In genomic region chr3:79957752-79958151, GRCm38 (mm10) we compare ENCODE assay signal across 14 mouse cellular contexts.
"Had no signal": no experiment of that assay in that cellular context is flagged by ENCODE, and none has a peak within 500 bp of the region (broad histone marks: within the 10 kb centered on the region; RNA-seq: fewer than 3 reads in every experiment).

No protein-coding gene starts in this region.

- ATAC-seq: liver, embryonic 12.5 days had no signal

- H3K4me1 ChIP-seq: limb, embryonic 15.5 days; liver, embryonic 12.5 days; neural tube, embryonic 12.5 days had no signal

- H3K27ac ChIP-seq: kidney, postnatal 0 days; limb, embryonic 15.5 days; liver, embryonic 12.5 days; lung, embryonic 15.5 days; midbrain, embryonic 10.5 days; neural tube, embryonic 12.5 days; stomach, postnatal 0 days had no signal

- H3K36me3 ChIP-seq: limb, embryonic 15.5 days; liver, embryonic 12.5 days; lung, embryonic 15.5 days; midbrain, embryonic 10.5 days; neural tube, embryonic 12.5 days had no signal

- H3K9ac ChIP-seq: limb, embryonic 15.5 days; liver, embryonic 12.5 days; lung, embryonic 15.5 days; neural tube, embryonic 12.5 days had no signal

- DNase-seq: kidney, adult 8-10 months; kidney, postnatal 36 days; lung, postnatal 36 days; midbrain, embryonic 14.5 days; thymus, adult 18-20 months; thymus, postnatal 14 days had no signal

- H3K27me3 ChIP-seq: limb, embryonic 15.5 days; liver, embryonic 12.5 days; lung, embryonic 15.5 days; neural tube, embryonic 12.5 days had no signal

- H3K9me3 ChIP-seq: limb, embryonic 15.5 days; liver, embryonic 12.5 days; lung, embryonic 15.5 days; midbrain, embryonic 10.5 days; neural tube, embryonic 12.5 days had no signal

- H3K4me2 ChIP-seq: limb, embryonic 15.5 days; liver, embryonic 12.5 days; lung, embryonic 15.5 days; neural tube, embryonic 12.5 days had no signal

- H3K4me3 ChIP-seq: limb, embryonic 15.5 days; liver, embryonic 12.5 days; lung, embryonic 15.5 days; midbrain, embryonic 10.5 days; myocyte; neural tube, embryonic 12.5 days had no signal
